Mouse (Mus musculus): Measurements from ENCODE around the gene Kif26b. TPM values are rescaled to one million over a fixed set of nuclear protein-coding genes. Genes with fewer than 3 reads are reported as not detected.

Gene Kif26b
- polyA plus RNA-seq, 1 experiment = 0.45 TPM

DNA sequence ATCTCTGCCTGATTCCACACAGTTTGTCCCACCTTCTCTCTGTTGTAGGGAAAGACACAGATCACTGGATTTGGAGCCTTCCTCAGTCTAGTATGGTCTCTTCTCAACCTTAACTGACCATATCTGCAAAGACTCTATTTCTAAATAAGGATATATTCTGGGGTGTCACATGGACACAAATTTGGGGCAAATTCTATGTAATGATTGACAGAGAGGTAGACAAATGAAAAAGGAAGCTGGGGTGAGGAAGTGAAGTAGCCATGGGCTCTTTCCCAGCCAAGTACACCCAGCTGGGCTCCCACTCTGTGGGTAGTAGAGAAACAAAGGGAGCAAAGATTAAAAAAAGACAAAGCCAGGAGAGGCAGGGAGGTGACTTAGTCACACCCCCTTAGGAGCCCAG is 158.0 kb downstream of the Kif26b start:
- no peak for DNase-seq (ENCODE audit: low read depth, low spot score)

DNA sequence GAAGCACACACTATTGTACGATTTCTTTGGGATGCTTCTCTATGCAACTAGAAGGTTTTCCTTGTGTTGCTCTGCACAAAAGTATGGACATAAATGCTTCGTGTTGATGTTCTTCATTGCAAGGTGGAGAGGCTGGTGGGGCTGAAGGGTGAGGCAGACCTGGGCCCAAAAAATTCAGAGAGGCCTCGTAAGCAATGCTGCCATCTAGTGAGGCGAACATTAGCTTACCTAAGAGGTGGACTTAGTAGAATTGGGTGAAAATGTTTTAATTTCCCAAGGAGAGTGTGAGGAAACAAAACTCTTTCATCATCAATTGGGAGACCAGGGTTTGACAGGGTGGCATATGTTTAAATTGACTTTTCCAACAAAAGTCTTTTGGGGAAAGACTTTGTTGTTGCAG is 160.6 kb downstream of the Kif26b start:
- 70% methylated on average over 4 of the region's 4 CpGs for WGBS
- no peak for DNase-seq (ENCODE audit: low read depth, low spot score)

GRCm38 (mm10) chr1:178691679-178692078 is 162.8 kb downstream of the Kif26b start:
- DNase-seq (ENCODE audit: low read depth, low spot score) = no peak
- WGBS = 95% methylated on average over 3 of the region's 3 CpGs

- 46% methylated on average over 4 of the region's 4 CpGs for WGBS
- DNase-seq (ENCODE audit: low read depth, low spot score) = no peak
Measured at GRCm38 (mm10) chr1:178700102-178700501, 171.2 kb downstream of the Kif26b start.

GRCm38 (mm10) chr1:178703496-178703895 is 174.6 kb downstream of the Kif26b start:
- 85% methylated on average over 8 of the region's 8 CpGs for WGBS
- DNase-seq (ENCODE audit: low read depth, low spot score) = no peak

DNA sequence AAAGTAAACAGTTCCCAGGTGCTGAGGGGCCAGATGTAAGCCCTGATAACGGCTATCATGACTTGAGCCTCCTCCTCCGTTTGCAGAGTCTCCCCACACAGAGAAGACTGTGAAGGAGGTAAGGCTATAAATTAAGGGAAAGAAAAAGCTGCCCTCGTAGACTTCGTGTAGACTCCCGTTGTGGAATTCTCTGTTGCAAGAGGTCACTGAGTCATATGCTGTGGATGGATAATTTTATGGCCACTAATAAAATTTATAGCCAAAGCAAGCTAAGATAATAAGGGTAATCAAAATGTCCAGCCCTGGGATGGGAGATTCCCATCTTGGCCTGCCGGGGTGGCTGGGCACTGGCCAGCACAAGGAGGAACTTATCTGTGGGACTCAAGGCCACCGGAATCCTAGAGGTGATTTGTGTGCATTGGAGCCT is 179.0 kb downstream of the Kif26b start:
- 13% methylated on average over 7 of the region's 7 CpGs for WGBS
- DNase-seq (ENCODE audit: low read depth, low spot score) = peak; percentile 7

- no peak for DNase-seq (ENCODE audit: low read depth, low spot score)
- WGBS = 22% methylated on average over 1 of the region's 1 CpGs
Measured at GRCm38 (mm10) chr1:178708356-178708755, 179.4 kb downstream of the Kif26b start.

DNA sequence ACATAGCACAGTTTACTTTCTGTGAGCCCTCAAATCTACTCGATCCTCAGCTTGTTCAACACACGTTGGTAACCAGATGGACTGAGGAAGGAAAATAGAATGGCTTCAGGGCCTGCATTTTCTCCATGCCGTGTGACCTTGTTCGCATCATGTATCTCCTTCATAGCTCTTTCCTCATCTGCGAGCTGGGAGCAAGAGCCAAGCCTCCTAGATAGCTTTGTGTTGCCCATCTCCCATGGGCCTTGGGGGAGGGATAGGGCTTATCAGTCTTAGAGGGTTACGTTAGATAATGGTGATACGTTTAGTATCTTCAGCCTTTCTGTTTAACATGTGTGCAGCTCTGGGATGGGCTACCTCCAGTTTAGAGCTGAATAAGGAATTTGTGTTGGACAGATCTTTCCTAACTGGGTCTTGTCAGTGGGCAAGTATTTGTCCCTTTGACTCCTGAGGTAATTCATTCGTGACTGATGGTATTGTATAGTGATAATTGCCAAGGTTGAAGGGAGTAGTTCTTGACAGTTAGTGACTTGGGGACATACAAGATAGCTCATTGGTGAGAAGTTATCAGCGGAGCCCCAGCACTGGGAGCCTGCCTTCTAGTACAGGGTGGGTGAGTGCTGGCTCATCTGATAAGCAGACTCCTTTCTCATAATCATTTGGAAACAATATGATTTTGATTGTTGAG is 183.4 kb downstream of the Kif26b start:
- DNase-seq (ENCODE audit: low read depth, low spot score) = no peak
- 88% methylated on average over 9 of the region's 9 CpGs for whole genome bisulfite sequencing

DNA sequence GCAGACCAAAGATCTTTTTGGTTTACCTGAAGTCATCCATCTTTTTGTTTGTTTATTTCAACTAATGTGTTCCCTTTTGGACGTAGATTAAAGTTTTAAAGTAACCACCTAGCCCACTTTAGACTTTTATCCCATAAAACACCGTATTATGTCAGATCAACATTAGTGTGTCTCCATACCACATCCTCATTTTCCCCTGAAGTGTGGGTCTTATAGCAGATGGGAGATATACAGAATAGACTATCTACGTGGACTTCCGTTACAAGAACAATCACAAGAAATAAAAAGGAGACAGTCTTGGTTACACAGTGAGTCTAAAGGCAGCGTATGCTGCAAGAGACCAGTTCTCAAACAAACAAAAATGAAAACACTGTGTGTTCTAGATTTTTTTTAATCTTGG is 185.3 kb downstream of the Kif26b start:
- DNase-seq (ENCODE audit: low read depth, low spot score) = no peak
- 92% methylated on average over 5 of the region's 5 CpGs for WGBS

DNA sequence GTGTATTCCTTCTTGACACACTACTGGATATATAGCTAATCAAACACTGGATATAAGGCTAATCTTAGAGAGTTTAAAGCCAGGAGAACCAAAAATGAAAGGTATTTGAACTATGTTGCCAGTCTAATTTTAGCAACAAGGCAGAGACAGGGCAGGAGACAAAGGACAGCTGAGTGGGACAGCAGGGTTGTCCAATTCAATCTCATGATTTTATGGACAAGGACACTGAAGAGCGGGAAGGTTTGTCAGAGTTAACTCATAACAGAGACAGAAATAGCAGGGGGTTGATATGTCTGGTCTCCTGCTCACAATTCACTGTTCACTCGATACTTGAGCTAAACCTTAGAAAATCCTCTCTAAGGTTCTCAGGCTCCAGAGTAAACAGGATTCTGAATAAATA is 187.5 kb downstream of the Kif26b start:
- DNase-seq (ENCODE audit: low read depth, low spot score) = no peak
- 76% methylated on average over 2 of the region's 2 CpGs for WGBS

GRCm38 (mm10) chr1:178720821-178721220 is 191.9 kb downstream of the Kif26b start:
- 78% methylated on average over 2 of the region's 2 CpGs for WGBS
- no peak for DNase-seq (ENCODE audit: low read depth, low spot score)

DNA sequence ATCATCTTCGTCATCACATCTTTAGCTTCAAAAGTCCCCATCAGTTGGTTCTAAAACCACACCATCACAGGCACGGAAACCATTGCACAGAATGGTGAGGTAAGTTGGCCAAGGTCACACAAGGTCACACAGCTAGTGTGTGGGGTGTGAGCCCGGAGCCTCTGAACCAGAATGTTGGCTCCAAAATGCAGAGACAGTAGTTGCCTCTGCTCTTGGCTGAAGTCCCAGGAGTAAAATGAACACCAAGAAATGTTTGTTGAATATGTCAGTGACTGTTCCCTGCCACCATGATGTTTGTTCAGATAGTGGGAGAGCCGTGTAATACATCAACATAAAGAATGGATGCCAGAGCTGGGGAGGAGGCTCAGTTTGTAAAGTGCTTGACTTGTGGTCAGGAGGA is 193.9 kb downstream of the Kif26b start:
- DNase-seq (ENCODE audit: low read depth, low spot score) = no peak
- 66% methylated on average over 4 of the region's 4 CpGs for WGBS

DNA sequence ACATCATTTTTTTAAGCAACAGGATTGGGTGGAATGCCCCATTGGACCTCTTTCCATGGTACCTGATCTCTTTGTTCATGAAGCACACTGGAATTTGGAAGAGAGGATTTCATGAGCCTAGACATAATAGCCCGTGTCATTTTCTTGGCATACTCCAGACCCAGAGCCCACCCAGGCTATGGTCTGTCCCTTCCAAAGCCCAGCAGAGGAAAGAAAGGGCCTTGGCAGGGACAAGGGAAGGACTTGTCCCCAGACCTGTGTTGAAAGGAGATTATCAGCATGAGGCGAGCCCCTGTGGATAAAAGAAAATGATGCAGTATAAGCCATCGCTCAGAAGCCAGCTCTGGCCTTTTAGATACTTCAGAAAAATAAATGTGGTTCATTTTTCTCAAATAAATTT is 196.6 kb downstream of the Kif26b start:
- WGBS = 86% methylated on average over 3 of the region's 3 CpGs
- DNase-seq (ENCODE audit: low read depth, low spot score) = no peak

DNA sequence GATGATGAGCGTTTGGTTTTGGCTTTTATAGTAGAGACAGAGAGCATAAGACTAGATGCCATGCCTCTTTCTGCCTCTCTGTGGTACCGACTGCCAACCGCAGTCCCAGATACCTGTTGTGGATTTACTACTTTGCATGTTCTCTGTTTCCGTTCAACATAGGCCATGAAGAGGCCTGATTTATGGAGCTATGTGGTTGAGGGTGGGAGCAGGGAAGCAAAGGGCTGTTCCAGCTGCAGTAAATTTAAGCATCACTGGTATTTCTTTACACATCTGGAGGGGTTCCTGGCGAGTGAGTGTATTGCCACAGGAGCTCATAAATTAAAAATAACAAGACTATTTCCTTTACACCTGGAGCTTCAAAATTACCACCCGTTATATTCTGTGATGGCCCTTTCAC is 199.3 kb downstream of the Kif26b start:
- no peak for DNase-seq (ENCODE audit: low read depth, low spot score)
- WGBS = 65% methylated on average over 6 of the region's 6 CpGs

GRCm38 (mm10) chr1:178730271-178730670 is 201.3 kb downstream of the Kif26b start:
- DNase-seq (ENCODE audit: low read depth, low spot score) = no peak
- 89% methylated on average over 3 of the region's 3 CpGs for WGBS

GRCm38 (mm10) chr1:178733035-178733434 is 204.1 kb downstream of the Kif26b start:
- WGBS = 17% methylated on average over 9 of the region's 9 CpGs
- no peak for DNase-seq (ENCODE audit: low read depth, low spot score)

DNA sequence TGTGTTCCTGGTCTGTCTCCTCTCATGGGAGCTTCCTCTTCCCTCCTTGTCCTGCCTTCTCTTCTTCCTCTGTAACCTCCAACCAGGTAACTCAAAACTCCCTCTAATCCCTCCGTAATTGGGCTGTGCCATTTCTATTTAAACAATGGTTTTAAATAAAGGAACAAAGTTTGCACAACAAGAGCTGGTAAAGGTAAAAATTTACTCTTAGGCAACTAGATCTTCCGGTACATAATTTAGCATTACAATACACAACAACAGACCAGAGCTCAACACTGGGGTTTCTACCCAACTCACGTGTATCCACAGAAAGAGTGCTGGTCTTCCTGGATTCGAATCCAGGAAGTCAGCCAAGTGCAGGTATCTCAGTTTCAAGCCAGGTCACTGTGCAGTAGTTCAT is 205.7 kb downstream of the Kif26b start:
- DNase-seq (ENCODE audit: low read depth, low spot score) = no peak
- 66% methylated on average over 4 of the region's 4 CpGs for WGBS

- 91% methylated on average over 2 of the region's 2 CpGs for WGBS
- DNase-seq (ENCODE audit: low read depth, low spot score) = no peak
Measured at GRCm38 (mm10) chr1:178736931-178737330, 208.0 kb downstream of the Kif26b start.

GRCm38 (mm10) chr1:178743820-178744219 is 214.9 kb downstream of the Kif26b start:
- WGBS = 84% methylated on average over 5 of the region's 5 CpGs
- DNase-seq (ENCODE audit: low read depth, low spot score) = no peak

- DNase-seq (ENCODE audit: low read depth, low spot score) = no peak
- 82% methylated on average over 7 of the region's 7 CpGs for WGBS
Measured at GRCm38 (mm10) chr1:178744526-178744925, 215.6 kb downstream of the Kif26b start.

- 87% methylated on average over 6 of the region's 6 CpGs for WGBS
- DNase-seq (ENCODE audit: low read depth, low spot score) = no peak
Measured at GRCm38 (mm10) chr1:178744961-178745360, 216.0 kb downstream of the Kif26b start.

- WGBS = 49% methylated on average over 6 of the region's 6 CpGs
- no peak for DNase-seq (ENCODE audit: low read depth, low spot score)
Measured at GRCm38 (mm10) chr1:178745471-178745870, 216.5 kb downstream of the Kif26b start.

Data from large intestine, adult 2 months (tissue).